Mouse (Mus musculus) gastrocnemius, adult 8-10 months (tissue): ENCODE measurements around the gene Cltb. TPM values are rescaled to one million over a fixed set of nuclear protein-coding genes. Genes with fewer than 3 reads are reported as not detected.
A peak's percentile ranks its signal among the peaks of the same experiment; 100 is the strongest.
"Not testable (repeated sequence)": the region's sequence is repeated elsewhere in the genome, so short reads cannot be mapped to it uniquely, and the experiment has no call there.

Experiments
- DNase-seq, 2 experiments: peaks; one replicate each; pipeline ENCODE4 v3.0.0; 2022; ENCODE audit warnings: low spot score in 2 of 2
- total RNA-seq, 4 experiments: library from RNA; stranded (reverse); gene quantifications; 2 replicates each; pipeline ENCODE4 v1.2.4; 2022

Cltb gene
- 100 to 1,000 TPM; 168 to 177 (median 172) TPM for total RNA-seq

DNA sequence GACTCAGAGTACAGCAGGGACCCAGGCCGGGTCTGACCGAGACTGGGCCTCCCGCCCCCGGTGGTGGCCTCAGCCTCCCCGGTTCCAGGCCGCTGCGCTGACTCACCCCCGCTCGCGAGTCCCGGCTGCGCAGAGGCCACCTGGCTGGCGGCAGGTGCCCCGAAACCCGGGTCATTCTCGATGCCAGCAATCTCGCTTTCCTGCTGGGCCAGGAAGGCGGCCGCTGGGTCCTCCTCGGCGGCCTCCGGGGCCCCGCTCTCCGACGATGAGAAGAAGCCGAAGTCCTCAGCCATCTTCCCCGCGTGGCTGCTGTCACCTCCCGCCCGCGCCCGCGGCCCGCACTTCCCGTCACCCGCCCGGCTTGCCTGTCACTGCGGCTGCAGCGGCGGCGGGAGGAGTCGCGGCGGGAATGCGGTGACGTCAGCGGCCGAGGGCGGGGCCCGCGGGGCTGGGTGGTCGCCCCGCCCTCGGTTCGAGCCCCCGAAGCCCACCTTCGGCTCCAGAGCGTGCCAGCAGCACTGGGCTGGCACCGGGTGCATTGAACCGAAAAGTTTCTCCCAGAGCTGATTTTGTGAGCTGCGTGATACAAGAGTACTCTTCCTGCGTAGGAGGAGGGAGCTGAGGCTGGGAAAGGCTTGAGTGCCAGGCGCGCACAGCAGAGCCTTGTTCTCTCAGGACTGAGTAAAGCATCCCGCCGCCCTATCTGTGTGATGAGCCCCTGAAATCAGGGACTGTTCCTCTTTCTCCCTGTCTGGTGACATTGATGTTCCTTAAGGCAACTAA lies at the start of gene Cltb:
Gene Cltb, minus strand, starts transcription at position 373 of the 783 bp plus-strand sequence.
- peak; percentile 83 to 84 for DNase-seq

DNA sequence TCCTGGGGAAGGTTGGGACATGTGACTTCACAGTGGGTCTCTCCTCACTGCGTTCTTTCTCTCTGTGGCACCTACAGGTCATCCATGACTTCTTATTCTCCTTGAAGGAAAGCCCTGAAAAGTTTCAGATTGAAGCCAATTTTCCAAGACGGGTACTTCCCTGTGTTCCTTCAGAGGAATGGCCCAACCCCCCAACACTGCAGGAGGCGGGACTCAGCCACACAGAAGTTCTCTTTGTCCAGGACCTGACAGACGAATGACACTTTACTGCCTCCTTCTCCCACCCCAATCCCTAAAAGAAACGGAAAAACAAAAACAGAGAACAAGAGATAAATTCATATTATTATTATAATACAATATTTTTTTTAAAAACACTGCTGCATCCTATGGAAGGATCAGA lies 49.7 kb upstream of the Cltb start:
- DNase-seq = no peak

DNA sequence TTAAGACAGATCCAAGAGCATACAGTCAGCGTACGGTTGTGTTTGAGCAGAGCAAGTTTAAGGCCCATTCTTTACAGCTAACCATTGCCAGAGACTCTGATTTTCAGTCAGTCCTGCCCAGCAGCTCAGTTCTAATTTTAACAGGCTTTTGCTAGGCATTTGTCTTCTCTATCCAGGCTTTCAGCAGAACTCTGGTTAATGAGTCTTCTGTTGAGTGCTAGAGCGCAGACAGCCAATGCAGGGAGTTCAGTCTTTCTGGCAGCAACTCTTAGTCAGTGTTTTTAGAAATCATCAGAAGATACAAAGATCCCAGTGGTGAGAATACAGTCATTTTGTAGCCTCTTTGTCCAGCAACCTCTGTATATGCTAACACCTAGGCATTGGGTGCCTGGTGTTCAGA lies 39.3 kb upstream of the Cltb start:
- DNase-seq = no peak

DNA sequence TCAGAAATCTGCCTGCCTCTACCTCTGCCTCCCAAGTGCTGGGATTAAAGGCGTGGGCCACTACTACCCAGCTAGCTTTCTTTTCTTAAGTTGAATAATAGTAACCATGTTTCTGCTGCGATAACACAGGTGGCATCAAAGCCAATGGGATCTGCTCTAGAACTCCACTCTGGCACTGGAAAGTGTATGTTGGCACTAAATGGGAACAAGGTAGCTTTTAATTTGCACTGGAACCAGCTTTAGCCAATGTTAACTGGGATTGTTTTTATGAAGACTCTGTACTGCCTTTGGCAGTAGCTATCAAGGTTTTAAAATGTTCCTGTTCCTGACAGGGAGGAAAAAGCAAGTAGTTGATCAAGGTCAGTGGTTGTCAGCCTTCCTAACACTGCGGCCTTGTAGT lies 23.9 kb upstream of the Cltb start:
- no peak for DNase-seq

DNA sequence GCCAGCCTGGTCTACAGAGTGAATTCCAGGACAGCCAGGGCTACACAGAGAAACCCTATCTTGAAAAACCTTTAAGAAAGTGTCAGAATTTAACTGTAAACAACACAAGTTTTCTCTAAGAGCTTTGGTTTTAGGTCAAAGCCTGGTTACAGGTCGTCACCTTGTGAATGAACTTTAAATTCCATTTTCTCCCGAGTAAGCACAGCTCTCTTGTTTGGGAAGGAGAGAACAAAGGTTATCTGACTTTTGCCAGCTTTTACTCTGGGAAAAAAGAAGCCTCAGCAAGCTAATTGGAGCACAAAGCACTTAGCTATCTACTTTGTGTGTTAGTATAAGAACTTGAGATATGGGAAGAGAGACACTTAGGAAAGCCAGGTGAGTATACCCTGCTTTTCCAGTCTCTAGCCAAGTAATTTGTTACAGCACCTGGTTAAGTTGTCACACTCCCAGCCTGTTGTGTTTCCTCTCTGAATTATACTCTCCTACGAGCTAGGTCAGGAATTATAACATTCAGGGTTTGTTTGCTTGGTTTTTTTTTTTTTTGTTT lies 21.7 kb upstream of the Cltb start:
- DNase-seq = no peak

DNA sequence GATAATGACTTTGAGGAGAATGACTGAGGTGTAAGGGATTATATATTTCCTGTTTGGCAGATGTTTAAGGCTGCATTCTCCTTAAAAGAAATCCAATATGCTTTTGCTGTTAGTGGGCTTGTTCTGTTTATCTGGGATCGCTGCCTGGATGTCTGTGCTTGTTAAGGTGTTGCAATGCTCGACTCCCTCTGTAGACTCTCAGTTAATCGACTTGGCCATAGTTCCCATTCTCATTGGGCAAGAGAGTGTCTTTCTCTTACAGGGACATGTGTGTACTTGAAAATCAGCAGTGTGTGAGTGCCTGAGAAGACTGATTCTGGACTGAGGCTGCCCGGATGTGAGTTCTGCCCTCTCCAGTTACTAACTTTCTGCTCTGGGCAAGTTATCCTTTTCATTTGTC lies 18.0 kb upstream of the Cltb start:
- DNase-seq = no peak

DNA sequence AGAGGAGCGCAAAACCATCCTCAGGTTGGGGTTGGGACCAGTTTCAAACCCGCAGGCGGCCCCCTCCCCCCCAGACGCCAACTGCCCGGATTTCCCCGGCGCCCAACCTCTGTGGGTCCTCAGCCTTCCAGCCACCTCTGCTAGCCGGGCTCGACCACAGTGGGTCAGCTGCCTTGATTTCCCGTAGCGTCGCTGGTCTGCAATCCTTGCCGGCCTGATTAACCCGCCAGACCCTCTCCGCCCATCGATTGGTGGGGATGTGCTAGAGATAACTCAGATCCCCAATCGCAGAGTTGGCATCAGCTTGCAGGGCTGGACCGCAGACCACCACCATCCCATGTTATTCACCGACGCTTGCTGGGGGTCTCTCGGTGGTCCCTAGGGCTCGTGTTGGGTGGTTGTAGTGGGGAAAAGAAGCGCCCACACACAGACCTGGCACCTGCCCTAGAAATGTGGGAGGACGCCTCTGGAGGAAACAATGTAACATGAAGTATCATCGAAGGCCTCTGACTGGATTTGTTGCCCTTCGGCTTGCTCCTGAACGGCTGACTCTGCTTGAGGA lies 10.9 kb upstream of the Cltb start:
- DNase-seq = no peak

DNA sequence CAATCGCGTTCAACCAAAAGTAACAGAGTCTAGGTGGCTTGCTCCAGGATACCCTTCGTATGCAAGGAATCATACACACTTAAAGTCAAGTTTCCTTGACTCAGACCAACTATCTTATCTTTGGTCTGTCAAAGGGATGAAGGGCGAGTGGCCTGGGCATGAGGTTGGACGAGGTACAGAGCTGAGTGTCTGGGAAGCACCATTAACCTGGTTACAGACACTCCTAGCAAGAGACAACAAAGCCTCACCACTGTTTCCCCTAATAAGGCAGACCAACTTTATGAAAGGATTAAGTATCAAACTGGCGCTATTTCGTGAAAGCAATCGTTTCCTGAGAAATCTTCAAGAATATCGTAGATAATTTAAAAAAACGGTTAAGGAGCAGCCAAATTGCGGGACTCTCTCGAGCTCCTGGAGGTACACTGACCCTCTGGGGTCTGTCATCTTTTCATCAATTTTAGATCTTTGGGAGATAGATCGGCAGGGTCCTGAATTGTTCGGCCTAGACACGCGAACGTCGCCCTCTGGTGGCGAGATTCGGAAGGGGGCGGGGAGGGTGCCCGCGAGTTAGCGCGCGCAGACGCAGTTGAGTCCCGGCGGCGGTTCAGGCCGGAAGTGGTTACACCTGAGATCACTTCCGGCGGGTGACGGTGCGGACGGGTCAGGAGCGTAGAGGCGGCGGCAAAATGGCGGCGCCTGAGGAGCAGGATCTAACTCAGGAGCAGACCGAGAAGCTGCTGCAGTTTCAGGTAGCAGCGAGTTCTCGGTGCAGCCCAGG lies 10.2 kb upstream of the Cltb start, which contains the start of gene Faf2:
Gene Faf2, plus strand, starts transcription at position 630 of the 778 bp plus-strand sequence.
- peak; percentile 97 to 98 for DNase-seq

DNA sequence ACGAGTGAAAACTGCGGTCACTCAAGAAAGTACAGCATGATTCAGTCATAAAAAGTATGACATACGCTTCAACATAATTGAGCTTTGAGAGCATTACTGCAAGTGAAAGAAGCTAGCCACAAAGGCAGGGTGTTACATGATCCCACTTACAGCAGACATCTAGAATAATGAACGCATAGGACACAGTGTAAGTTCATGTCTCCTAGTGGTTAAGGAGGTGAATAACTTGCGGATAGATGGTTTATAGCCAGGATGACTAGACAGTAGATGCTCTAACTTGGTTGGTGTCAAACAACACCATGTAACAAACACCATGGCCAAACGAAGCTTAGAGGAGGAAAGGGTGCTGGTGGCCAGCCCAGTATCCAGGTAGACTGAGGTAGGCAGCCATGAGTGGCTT lies 5.9 kb upstream of the Cltb start:
- no peak for DNase-seq

DNA sequence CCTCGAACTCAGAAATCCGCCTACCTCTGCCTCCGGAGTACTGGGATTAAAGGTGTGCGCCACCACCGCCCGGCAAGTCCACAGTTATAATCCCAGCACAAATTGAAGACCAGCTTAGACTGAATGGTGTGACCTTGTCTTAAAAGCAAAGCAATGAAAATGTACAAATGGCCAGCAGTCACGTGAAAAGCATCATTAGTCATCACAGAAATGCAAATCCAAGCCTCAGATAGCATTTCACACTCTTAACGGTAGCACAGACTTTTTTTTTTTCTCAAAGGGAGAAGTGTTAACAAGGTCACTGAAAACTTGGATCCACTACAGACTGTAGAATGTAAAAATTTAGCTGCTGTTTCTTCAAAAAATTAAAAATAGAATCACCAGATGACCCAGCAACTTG lies 5.2 kb upstream of the Cltb start:
- DNase-seq = no peak

DNA sequence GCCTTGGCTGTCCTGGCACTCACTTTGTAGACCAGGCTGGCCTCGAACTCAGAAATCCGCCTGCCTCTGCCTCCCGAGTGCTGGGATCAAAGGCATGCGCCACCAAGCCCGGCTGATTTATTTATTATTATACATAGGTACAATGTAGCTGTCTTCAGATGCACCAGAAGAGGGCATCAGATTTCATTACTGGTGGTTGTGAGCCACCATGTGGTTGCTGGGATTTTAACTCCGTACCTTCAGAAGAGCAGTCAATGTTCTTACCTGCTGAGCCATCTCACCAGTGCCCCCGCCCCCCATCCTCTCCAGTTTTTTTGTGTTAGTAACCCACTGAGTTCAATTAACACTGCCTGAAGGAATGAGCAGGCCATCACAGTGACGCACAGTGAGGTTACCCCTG lies 2.0 kb upstream of the Cltb start:
- DNase-seq = not testable (repeated sequence)

DNA sequence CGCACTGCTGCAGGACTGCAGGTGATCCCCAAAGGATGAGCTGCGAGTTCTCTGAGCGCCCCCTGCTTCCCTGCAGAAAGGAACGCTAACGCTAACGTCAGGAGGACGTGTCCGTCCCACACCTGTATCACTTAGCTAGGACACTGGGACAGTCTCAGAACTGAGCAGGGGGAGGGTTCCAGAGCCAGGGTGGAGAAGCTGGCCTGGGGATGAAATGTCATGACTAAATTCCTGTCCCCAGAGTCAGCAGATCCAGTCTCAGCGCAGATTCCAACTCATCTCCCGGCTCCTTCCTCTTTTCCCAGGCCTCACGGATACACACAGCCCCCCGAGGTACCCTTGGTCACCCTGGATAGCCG lies 552 bp downstream of the Cltb start:
- peak; percentile 17 to 20 for DNase-seq

DNA sequence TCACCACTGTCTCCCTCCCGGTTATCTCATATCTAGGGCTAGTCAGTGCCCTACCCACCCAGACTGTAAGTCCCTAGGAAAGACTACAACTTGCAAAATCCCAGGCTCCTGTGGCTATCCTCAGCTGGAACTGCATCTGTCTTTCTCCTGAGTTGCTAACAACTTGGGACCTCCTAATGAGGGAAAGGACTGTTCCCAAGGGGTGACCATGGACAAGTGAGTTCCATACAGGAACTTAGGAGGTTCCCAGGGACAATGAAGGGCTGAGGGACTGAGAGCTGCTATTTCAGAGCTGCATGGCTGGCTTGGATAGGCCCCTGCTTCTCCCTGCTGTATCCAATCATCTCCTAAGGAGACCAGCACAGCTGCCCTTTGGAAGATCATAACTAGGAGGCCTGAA lies 1.8 kb downstream of the Cltb start:
- DNase-seq = no peak

DNA sequence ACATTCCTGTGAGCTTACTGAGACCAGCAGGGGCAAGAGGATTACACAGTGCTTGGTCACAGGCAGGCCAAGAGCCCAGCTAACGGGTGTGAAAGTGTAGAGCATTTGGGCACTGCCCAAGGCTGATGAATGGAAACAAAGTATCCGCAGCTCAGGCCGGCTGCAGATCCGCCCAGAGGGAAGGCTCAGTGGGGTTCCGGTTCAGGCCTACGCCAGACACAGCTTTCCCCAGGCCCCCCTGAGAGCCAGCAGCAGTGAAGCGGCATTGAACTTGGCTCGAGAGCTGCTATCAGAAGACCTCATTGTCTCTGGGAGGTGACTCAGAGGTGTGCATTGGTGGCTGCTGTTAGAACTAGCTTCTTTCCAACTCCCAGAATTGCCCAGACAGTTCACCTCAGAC lies 2.5 kb downstream of the Cltb start:
- DNase-seq = peak in 1 of 2 experiments; percentile 26

DNA sequence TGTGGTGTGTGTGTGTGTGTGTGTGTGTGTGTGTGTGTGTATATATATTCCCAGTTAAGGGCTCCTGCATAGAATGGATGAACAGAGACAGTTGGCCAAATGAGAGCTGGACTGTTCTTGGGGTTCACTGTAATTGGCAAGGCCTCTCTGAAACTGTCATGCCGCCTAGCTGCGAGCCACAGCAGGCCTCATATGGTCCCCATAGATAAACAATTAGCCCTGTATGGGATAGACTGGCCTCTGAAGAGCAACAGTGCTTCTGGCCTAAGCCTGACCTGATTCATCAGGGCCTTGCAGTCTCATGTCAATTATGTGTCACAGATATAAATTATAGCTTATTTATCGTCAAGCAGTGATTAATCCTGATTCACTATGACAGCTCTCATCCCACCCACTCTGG lies 3.1 kb downstream of the Cltb start:
- no peak for DNase-seq

DNA sequence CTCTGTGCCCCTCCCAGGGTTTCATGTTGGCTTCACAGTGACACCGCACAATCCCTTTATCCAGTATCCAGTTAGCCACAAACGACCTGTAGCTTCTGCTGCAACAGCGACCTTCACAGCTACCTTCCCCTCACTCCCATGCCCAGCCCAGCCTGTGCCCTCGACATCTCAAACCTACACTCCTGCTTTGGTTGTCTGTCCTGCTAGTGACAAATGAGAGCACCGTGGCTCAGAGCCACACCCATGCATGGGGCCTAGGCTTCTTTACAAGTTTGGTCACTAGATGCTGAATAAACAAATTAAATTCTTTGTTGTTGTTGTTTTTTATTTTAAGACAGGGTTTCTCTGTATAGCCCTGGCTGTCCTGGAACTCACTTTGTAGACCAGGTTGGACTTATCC lies 3.9 kb downstream of the Cltb start:
- no peak for DNase-seq

DNA sequence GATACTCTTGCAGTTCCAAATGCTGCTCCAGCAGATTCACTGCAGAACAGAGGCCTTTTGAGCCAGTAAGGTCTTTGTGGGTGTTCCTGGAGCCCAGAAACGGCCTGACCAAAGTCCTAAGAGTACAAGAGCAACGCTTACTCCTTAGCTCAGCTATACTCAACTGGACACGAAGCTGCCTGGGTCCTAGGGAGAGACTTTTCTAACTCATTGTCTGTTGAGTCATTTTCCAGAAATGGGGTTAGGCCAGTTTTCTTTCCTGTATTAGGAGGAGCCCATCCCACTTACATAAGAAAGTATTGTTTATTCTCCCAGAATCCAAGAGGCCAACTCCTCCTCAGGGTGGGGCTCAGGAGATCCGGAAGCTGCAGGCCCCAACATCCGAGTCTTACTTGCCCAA lies 5.7 kb downstream of the Cltb start:
- no peak for DNase-seq

DNA sequence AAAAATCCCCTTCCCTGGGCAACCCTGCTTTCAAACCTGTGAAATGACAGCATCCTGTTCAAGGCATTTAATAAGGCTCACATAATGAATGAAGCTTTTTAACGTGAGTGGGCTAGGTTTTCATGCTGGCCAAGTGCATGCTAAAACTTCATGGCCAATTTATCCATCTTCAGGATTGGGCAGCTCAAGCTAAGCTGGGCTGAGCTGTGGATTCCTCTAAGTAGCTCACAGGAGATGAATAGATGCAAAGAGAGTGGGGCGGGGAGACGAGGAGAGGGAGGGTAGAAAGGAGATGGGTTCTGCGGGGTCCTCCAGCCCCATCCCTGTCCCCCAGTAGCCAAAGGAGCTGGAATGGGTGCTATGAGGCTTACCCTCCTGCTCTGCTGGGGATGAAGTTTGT lies 6.9 kb downstream of the Cltb start:
- no peak for DNase-seq

DNA sequence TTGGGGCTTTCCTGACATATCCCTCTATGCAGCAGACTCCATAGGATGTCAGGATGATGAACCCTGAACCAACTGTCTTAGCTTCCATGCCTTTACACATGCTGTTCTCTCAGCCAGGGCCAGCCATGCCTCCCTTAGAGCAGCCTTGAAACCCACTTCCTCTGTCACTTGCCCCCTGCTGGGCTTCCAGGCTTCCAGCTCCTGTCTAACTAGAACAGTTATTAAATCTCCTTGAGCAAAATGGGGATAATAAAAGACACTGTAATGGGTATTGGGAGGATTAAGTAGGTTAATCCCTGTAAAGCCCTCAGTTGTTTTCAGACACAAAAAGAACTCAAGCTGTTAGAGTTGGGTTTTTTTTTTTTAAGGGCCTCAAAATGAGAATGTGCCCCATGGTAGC lies 7.6 kb downstream of the Cltb start:
- no peak for DNase-seq

DNA sequence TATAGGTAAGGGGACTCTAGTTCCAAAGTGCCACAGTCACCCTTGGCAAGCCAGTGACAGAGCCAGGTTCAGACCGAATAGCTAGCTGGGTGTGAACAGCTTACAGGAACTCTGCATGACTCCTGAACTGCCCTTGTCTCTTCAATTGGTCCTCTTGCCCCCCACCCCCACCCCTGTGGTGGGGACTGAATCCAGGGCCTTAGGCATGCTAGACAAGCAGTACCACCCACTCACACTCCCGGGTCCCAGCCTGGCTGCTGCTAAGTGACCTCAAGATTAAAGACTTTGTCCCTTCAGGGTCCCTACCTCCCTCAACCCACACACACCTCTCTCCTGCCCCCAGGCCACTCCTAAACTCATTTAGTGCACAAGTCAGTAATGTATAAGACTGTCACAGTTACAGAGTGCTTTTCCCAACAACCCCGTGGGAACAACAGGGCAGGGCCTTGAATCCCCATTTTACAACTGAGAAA lies 8.5 kb downstream of the Cltb start:
- DNase-seq = no peak

DNA sequence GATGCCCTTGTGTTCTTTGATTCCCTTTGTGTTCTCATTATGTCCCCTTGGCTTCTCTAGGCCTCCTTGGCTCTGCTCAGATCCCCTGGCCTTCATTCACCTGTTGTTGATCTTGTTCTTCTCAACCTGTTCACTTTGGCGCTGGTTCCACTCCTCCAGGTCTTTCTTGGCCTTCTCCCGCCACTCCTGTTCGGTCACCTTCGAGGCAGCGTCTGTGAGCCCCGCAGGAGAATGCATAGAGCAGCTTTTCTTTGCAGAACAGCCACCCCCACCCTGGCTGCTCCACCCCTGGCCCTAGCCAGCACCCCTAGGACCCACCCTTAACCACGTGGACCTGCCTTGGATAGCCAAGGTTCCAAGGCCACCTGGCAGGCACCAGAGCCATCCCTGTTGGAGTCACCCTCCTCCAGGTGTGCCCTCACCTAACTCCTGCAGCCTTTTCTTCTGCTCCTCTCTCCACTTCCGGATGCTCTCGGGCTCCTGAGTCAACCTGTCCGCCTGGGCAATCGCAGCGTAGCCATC lies 12.5 kb downstream of the Cltb start:
- DNase-seq = no peak

DNA sequence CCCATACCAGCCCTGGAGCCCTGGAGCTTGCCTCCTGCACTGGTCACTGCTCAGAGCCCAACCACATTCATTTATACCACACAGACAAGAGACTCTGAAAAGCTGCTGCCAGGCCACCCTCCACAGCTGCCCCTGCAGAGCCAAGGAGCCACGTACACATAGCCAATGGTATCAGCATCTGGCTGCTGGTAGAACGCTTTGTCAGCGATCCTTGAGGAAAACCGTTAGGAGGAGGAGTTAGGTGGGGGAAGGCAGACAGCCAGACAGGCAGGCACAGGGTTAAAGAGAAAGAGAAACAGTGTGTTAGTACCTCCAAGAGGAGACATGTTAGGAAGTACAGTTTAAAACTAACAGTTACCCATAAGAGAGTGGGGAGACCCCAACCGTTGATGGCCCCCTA lies 14.3 kb downstream of the Cltb start:
- no peak for DNase-seq
